15 mouse cellular contexts compared by ENCODE assay signal in the genomic region with DNA sequence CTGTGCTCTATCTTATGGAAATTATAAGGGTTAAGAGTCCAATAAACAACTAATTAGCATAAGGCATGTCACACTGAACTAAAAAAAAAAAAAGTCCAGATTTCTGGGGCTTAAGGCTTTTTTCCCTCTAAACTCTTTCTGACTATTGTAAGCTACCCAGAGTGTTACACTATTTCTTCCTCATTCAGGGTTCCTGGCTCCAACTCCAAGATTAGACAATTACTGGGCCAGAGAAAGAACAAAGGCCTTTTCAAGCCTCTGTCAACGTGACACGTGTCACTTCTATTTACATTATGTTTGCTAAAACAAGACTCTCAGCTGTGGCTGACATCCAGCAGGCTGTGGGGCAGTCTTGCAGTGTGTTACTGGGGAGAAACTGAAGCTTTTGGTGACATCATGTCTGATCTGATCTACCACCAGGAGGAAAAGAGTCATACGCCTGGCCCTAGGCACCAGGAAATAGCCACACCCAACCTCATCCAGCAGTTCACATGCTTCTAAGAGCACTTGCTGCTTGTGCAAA.
DNase-seq lines count a peak whose midpoint lies in the region; ATAC-seq lines count a peak whose summit lies in the region.
"Had no signal": no experiment of that assay in that cellular context is flagged by ENCODE, and none has a peak within 500 bp of the region (broad histone marks: within the 10 kb centered on the region; RNA-seq: fewer than 3 reads in every experiment).

No protein-coding gene starts in this region.

- no peak overlapping the region for H3K4me3 ChIP-seq in forebrain, embryonic 14.5 days (ENCODE audit: low read depth, low read length)
- H3K4me3 ChIP-seq in forebrain, embryonic 12.5 days (replicated peaks): no peak overlapping the region
- no peak overlapping the region for H3K4me3 ChIP-seq in lung, embryonic 15.5 days
- H3K4me3 ChIP-seq: embryonic facial prominence, embryonic 13.5 days; heart, embryonic 13.5 days had no signal

- H3K4me1 ChIP-seq in forebrain, embryonic 14.5 days (ENCODE audit: control insufficient read depth, insufficient read depth, low read length): no peaks in the 10 kb centered on the region
- H3K4me1 ChIP-seq in forebrain, embryonic 12.5 days: no peaks in the 10 kb centered on the region
- no peaks in the 10 kb centered on the region for H3K4me1 ChIP-seq in lung, embryonic 15.5 days
- H3K4me1 ChIP-seq: embryonic facial prominence, embryonic 13.5 days; heart, embryonic 13.5 days had no signal

- 21% methylated on average over 3 of the region's 3 CpGs for WGBS in forebrain, embryonic 14.5 days
- WGBS in forebrain, embryonic 12.5 days: 38% methylated on average over 3 of the region's 3 CpGs
- 18% methylated on average over 3 of the region's 3 CpGs for WGBS in lung, embryonic 15.5 days

- H3K9ac ChIP-seq in forebrain, embryonic 14.5 days (ENCODE audit: low read length): no peak overlapping the region
- H3K9ac ChIP-seq in forebrain, embryonic 12.5 days: no peak overlapping the region
- H3K9ac ChIP-seq in lung, embryonic 15.5 days: no peak overlapping the region
- H3K9ac ChIP-seq: embryonic facial prominence, embryonic 13.5 days; heart, embryonic 13.5 days had no signal

- no peak overlapping the region for H3K27ac ChIP-seq in forebrain, embryonic 14.5 days (ENCODE audit: low read depth, low read length)
- no peak overlapping the region for H3K27ac ChIP-seq in forebrain, embryonic 12.5 days
- peak overlapping the region; percentile 39 for H3K27ac ChIP-seq in lung, embryonic 15.5 days
- H3K27ac ChIP-seq: embryonic facial prominence, embryonic 13.5 days; heart, embryonic 13.5 days had no signal

- no peaks in the 10 kb centered on the region for H3K27me3 ChIP-seq in forebrain, embryonic 14.5 days (replicated peaks; ENCODE audit: control insufficient read depth, insufficient read depth, low read length)
- H3K27me3 ChIP-seq in forebrain, embryonic 12.5 days: 0 out of 2 replicates have a peak, but pooled peaks cover 3% of the 10 kb centered on the region
- no peaks in the 10 kb centered on the region for H3K27me3 ChIP-seq in lung, embryonic 15.5 days
- H3K27me3 ChIP-seq: embryonic facial prominence, embryonic 13.5 days; heart, embryonic 13.5 days had no signal

- 0 out of 2 replicates have a peak, but pooled peaks cover 5% of the 10 kb centered on the region for H3K9me3 ChIP-seq in forebrain, embryonic 14.5 days (replicated peaks; ENCODE audit: control insufficient read depth, low read length)
- H3K9me3 ChIP-seq in forebrain, embryonic 12.5 days: no peaks in the 10 kb centered on the region
- no peaks in the 10 kb centered on the region for H3K9me3 ChIP-seq in lung, embryonic 15.5 days
- H3K9me3 ChIP-seq: embryonic facial prominence, embryonic 13.5 days; heart, embryonic 13.5 days had no signal

- peak; percentile 74 for DNase-seq in forebrain, embryonic 14.5 days (ENCODE audit: low spot score)
- no peak for DNase-seq in lung, postnatal 36 days
- DNase-seq in Muller cell, postnatal 12 days (ENCODE audit: inconsistent ontology term): peak; percentile 8
- peak; percentile 80 for DNase-seq in lung, postnatal 10 days
- DNase-seq: adrenal gland, postnatal 10 days; cerebellum, adult 18-20 months; heart, postnatal 36 days; layer of hippocampus, postnatal 36 days; thymus, postnatal 14 days had no signal

- peak; percentile 78 for ATAC-seq in forebrain, embryonic 14.5 days
- no peak for ATAC-seq in forebrain, embryonic 12.5 days (ENCODE audit: low FRiP score)
- peak; percentile 90 for ATAC-seq in lung, embryonic 15.5 days (ENCODE audit: borderline replicate concordance, extremely low read depth, low FRiP score, low TSS enrichment)
- no peak for ATAC-seq in cerebellum, adult (ENCODE audit: insufficient number of reproducible peaks, low FRiP score, low TSS enrichment)
- ATAC-seq: intestine, embryonic 16.5 days had no signal

- no peak overlapping the region for H3K4me2 ChIP-seq in forebrain, embryonic 14.5 days (ENCODE audit: low read length)
- no peak overlapping the region for H3K4me2 ChIP-seq in forebrain, embryonic 12.5 days
- H3K4me2 ChIP-seq in lung, embryonic 15.5 days: no peak overlapping the region
- H3K4me2 ChIP-seq: embryonic facial prominence, embryonic 13.5 days; heart, embryonic 13.5 days had no signal

- no peaks in the 10 kb centered on the region for H3K36me3 ChIP-seq in forebrain, embryonic 14.5 days (ENCODE audit: control insufficient read depth, insufficient read depth, low read length)
- H3K36me3 ChIP-seq in forebrain, embryonic 12.5 days (replicated peaks): no peaks in the 10 kb centered on the region
- no peaks in the 10 kb centered on the region for H3K36me3 ChIP-seq in lung, embryonic 15.5 days
- H3K36me3 ChIP-seq: embryonic facial prominence, embryonic 13.5 days; heart, embryonic 13.5 days had no signal

Comparison
In these comparisons a context has a peak if more than half of its experiments do, and no peak if none do; other contexts are left out.
1. ATAC-seq: peak in forebrain, embryonic 14.5 days (single experiment) and lung, embryonic 15.5 days (single experiment); none in forebrain, embryonic 12.5 days (single experiment) and cerebellum, adult (single experiment).